Mouse (Mus musculus) brain, embryonic 14.5 days (tissue): Measurements from ENCODE around the gene Cpne9. TPM values are rescaled to one million over a fixed set of nuclear protein-coding genes. Genes with fewer than 3 reads are reported as not detected.
"Not testable (repeated sequence)": the region's sequence is repeated elsewhere in the genome, so short reads cannot be mapped to it uniquely, and the experiment has no call there.

ENCODE experiments used
- DNase-seq: peaks from one replicate; pipeline ENCODE4 v3.0.0-alpha.2; 2011; ENCODE audit warnings: low read depth
- CTCF ChIP-seq: fragments of 200-500 bp; IDR thresholded peaks from 2 replicates; pipeline ENCODE4 v1.5.1; 2012; ENCODE audit warnings: inconsistent platforms, mild to moderate bottlenecking, moderate library complexity, borderline replicate concordance; ENCODE audit not compliant: insufficient read depth, insufficient read length; ENCODE audit errors: extremely low read depth
- POLR2A ChIP-seq: fragments of 200-500 bp; IDR thresholded peaks from 2 replicates; pipeline ENCODE4 v1.6.1; 2012; ENCODE audit warnings: mild to moderate bottlenecking, inconsistent platforms, borderline replicate concordance; ENCODE audit not compliant: poor library complexity, insufficient read depth, insufficient read length, severe bottlenecking; ENCODE audit errors: extremely low read depth
- polyA plus RNA-seq: library from polyadenylated mRNA; depleted of rRNA; stranded (reverse); fragments of >200 nt; gene quantifications from 2 replicates; pipeline ENCODE4 v1.2.3, GENCODE M21; 2012

Gene Cpne9
- polyA plus RNA-seq, 1 experiment = 4.2 TPM

- DNase-seq = no peak
- TF ChIP-seq CTCF (no peak), POLR2A (no peak)
Measured at GRCm38 (mm10) chr6:113330547-113330946, 48.4 kb downstream of the Cpne9 start.

- no peak for DNase-seq
- TF ChIP-seq POLR2A = no peak
- no peak for TF ChIP-seq CTCF
Measured at GRCm38 (mm10) chr6:113331721-113332120, 49.6 kb downstream of the Cpne9 start.

- not testable (repeated sequence) for DNase-seq
Measured at GRCm38 (mm10) chr6:113332734-113333133, 50.6 kb downstream of the Cpne9 start.

GRCm38 (mm10) chr6:113333137-113333950 is 51.2 kb downstream of the Cpne9 start:
- no peak for TF ChIP-seq CTCF
- no peak for TF ChIP-seq POLR2A
- peak; percentile 90 for DNase-seq

GRCm38 (mm10) chr6:113334216-113334615 is 52.1 kb downstream of the Cpne9 start:
- DNase-seq = no peak
- TF ChIP-seq POLR2A (no peak), CTCF (no peak)

- TF ChIP-seq POLR2A = no peak
- TF ChIP-seq CTCF = no peak
- DNase-seq = no peak
Measured at GRCm38 (mm10) chr6:113336852-113337620, 54.9 kb downstream of the Cpne9 start.

GRCm38 (mm10) chr6:113341574-113341973 is 59.5 kb downstream of the Cpne9 start:
- DNase-seq = no peak
- TF ChIP-seq CTCF = no peak
- no peak for TF ChIP-seq POLR2A

GRCm38 (mm10) chr6:113342297-113342696 is 60.2 kb downstream of the Cpne9 start:
- TF ChIP-seq POLR2A (no peak), CTCF (no peak)
- peak; percentile 19 for DNase-seq

GRCm38 (mm10) chr6:113343177-113344092 is 61.3 kb downstream of the Cpne9 start, which contains the start of gene Camk1:
Gene Camk1 (minus strand): TSS chr6:113343984.
- peak; percentile 76 for DNase-seq
- TF ChIP-seq POLR2A = peak; percentile 47; the same call in 1 of the 2 replicates
- no peak for TF ChIP-seq CTCF

GRCm38 (mm10) chr6:113344321-113344720 is 62.2 kb downstream of the Cpne9 start:
- TF ChIP-seq CTCF = no peak
- TF ChIP-seq POLR2A = no peak
- peak; percentile 60 for DNase-seq

GRCm38 (mm10) chr6:113346897-113347296 is 64.8 kb downstream of the Cpne9 start:
- no peak for DNase-seq
- TF ChIP-seq POLR2A (no peak), CTCF (no peak)
